Comparison of ENCODE assay signal across 8 mouse cellular contexts in the genomic region with DNA sequence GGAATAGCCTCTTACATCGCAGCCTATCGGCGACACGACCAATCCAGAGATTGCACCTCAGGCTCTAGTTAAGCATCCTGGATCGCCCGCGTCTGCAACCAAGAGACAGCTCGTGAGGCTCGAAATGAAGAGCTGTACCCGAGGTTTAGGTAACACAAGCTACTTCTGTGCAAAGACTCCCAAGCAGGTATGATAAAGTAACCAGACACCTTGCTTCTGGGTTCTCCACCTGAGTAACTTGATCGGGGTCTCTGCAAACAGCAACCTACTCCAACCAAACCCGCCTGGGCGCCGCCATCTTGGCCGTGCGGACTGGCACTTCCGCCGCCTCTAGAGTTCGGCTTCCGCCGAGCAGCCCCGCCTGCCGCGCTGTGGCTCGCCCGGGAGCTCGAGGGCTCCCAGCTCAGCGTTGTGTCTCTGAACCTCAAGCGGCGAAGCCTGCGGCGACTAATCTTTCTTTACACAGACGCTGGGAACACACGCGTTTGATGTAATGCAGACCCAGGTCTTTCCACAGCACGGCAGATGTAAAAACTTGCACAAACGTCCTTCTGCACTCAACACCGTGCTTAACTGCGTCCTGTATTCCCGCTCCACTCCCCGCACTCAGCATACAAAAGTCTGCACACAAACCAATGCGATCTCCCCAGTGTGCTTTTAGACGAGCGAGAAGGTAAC. TPM values are rescaled to one million over a fixed set of nuclear protein-coding genes. Genes with fewer than 3 reads are reported as not detected.
A peak's percentile ranks its signal among the peaks of the same experiment; 100 is the strongest.
DNase-seq lines count a peak whose midpoint lies in the region; ATAC-seq and TF ChIP-seq lines count a peak whose summit lies in the region.

A gene (minus strand): TSS at position 332 of the 678 bp plus-strand sequence.

- peak within 1 kb of the TSS; percentile 98 for H3K4me3 ChIP-seq in ES-Bruce4 (ENCODE audit: low read depth, low read length)
- H3K4me3 ChIP-seq in forebrain, embryonic 11.5 days (ENCODE audit: low read depth, low read length), result peak within 1 kb of the TSS; percentile 65
- peak within 1 kb of the TSS; percentile 84 for H3K4me3 ChIP-seq in heart, embryonic 16.5 days (ENCODE audit: low read length)
- peak within 1 kb of the TSS; percentile 69 for H3K4me3 ChIP-seq in liver, embryonic 16.5 days (ENCODE audit: low read depth, low read length)
- H3K4me3 ChIP-seq in neural tube, embryonic 12.5 days, result peak within 1 kb of the TSS; percentile 57
- peak within 1 kb of the TSS; percentile 67 for H3K4me3 ChIP-seq in stomach, postnatal 0 days (ENCODE audit: low read depth, low read length)

- no peaks in the 10 kb centered on the region for H3K27me3 ChIP-seq in ES-Bruce4 (ENCODE audit: control insufficient read depth, insufficient read depth, low read length, poor library complexity, severe bottlenecking)
- no peaks in the 10 kb centered on the region for H3K27me3 ChIP-seq in forebrain, embryonic 11.5 days (ENCODE audit: control insufficient read depth, insufficient read depth, low read length)
- H3K27me3 ChIP-seq in heart, embryonic 16.5 days (ENCODE audit: control insufficient read depth, insufficient read depth, low read length), result no peaks in the 10 kb centered on the region
- peaks cover 3% of the 10 kb centered on the region; the same call in 1 of the 2 replicates for H3K27me3 ChIP-seq in liver, embryonic 16.5 days (ENCODE audit: control insufficient read depth, insufficient read depth, low read depth, low read length)
- no peaks in the 10 kb centered on the region for H3K27me3 ChIP-seq in neural tube, embryonic 12.5 days (replicated peaks)
- no peaks in the 10 kb centered on the region for H3K27me3 ChIP-seq in stomach, postnatal 0 days (ENCODE audit: control insufficient read depth, insufficient read depth, low read length)

- no peaks in the 10 kb centered on the region for H3K9me3 ChIP-seq in ES-Bruce4 (replicated peaks; ENCODE audit: control insufficient read depth, insufficient read depth, low read length, poor library complexity, severe bottlenecking)
- no peaks in the 10 kb centered on the region for H3K9me3 ChIP-seq in forebrain, embryonic 11.5 days (ENCODE audit: control insufficient read depth, low read length)
- H3K9me3 ChIP-seq in heart, embryonic 16.5 days (replicated peaks; ENCODE audit: control insufficient read depth, low read length), result no peaks in the 10 kb centered on the region; the same call in 1 of the 2 replicates
- no peaks in the 10 kb centered on the region for H3K9me3 ChIP-seq in liver, embryonic 16.5 days (replicated peaks; ENCODE audit: control insufficient read depth, low read length)
- H3K9me3 ChIP-seq in neural tube, embryonic 12.5 days, result no peaks in the 10 kb centered on the region
- H3K9me3 ChIP-seq in stomach, postnatal 0 days (ENCODE audit: control insufficient read depth, low read length), result no peaks in the 10 kb centered on the region

- TF ChIP-seq CTCF in ES-Bruce4 (IDR thresholded peaks at IDR 0.05; ENCODE audit: low read depth, low read length), result no peak
- peak; percentile 30; the same call in 1 of the 2 replicates for TF ChIP-seq CTCF in stomach, postnatal 0 days (IDR thresholded peaks at IDR 0.05; ENCODE audit: low read depth)

- peak; percentile 71 for DNase-seq in c-Kit-positive CD71-positive TER-119-negative erythroid progenitor cells, embryonic 14.5 days (ENCODE audit: low read depth)
- DNase-seq in forebrain, embryonic 11.5 days (ENCODE audit: low spot score), result peak; percentile 93
- peak; percentile 85 to 89 for DNase-seq in kidney, postnatal 25 days
- DNase-seq in stomach, postnatal 0 days (ENCODE audit: low spot score), result peak; percentile 90

- H3K4me2 ChIP-seq in forebrain, embryonic 11.5 days (ENCODE audit: low read depth, low read length, severe bottlenecking), result peak within 1 kb of the TSS; percentile 80
- H3K4me2 ChIP-seq in heart, embryonic 16.5 days (ENCODE audit: low read depth, low read length), result peak within 1 kb of the TSS; percentile 71
- peak within 1 kb of the TSS; percentile 95 for H3K4me2 ChIP-seq in liver, embryonic 16.5 days (ENCODE audit: low read depth, low read length)
- H3K4me2 ChIP-seq in neural tube, embryonic 12.5 days (replicated peaks), result peak within 1 kb of the TSS; percentile 77
- H3K4me2 ChIP-seq in stomach, postnatal 0 days (replicated peaks; ENCODE audit: low read depth), result peak within 1 kb of the TSS; percentile 71

- TF ChIP-seq POLR2A in ES-Bruce4 (IDR thresholded peaks at IDR 0.05; ENCODE audit: insufficient read depth, low read length), result peak; percentile 71

- H3K4me1 ChIP-seq in ES-Bruce4 (ENCODE audit: control insufficient read depth, insufficient read depth, low read length), result no peaks in the 10 kb centered on the region
- no peaks in the 10 kb centered on the region for H3K4me1 ChIP-seq in forebrain, embryonic 11.5 days (replicated peaks; ENCODE audit: control insufficient read depth, insufficient read depth, low read length)
- peaks cover 10% of the 10 kb centered on the region for H3K4me1 ChIP-seq in heart, embryonic 16.5 days (ENCODE audit: control insufficient read depth, insufficient read depth, low read length)
- peaks cover 10% of the 10 kb centered on the region for H3K4me1 ChIP-seq in liver, embryonic 16.5 days (ENCODE audit: control insufficient read depth, low read depth, low read length)
- peaks cover 8% of the 10 kb centered on the region for H3K4me1 ChIP-seq in neural tube, embryonic 12.5 days
- no peaks in the 10 kb centered on the region; the same call in 1 of the 2 replicates for H3K4me1 ChIP-seq in stomach, postnatal 0 days (replicated peaks; ENCODE audit: control insufficient read depth, insufficient read depth)

- H3K27ac ChIP-seq in ES-Bruce4 (ENCODE audit: insufficient read depth, low read length), result peak within 1 kb of the TSS; percentile 74
- peak within 1 kb of the TSS; percentile 64; the same call in 1 of the 2 replicates for H3K27ac ChIP-seq in forebrain, embryonic 11.5 days (ENCODE audit: low read depth, low read length)
- H3K27ac ChIP-seq in heart, embryonic 16.5 days (ENCODE audit: low read length), result peak within 1 kb of the TSS; percentile 85
- no peak within 1 kb of the TSS for H3K27ac ChIP-seq in liver, embryonic 16.5 days (ENCODE audit: low read length)
- peak within 1 kb of the TSS; percentile 67 for H3K27ac ChIP-seq in neural tube, embryonic 12.5 days
- H3K27ac ChIP-seq in stomach, postnatal 0 days (replicated peaks), result peak within 1 kb of the TSS; percentile 76

- WGBS in forebrain, embryonic 11.5 days, result under 1% methylated on average over 44 of the region's 44 CpGs
- under 1% methylated on average over 44 of the region's 44 CpGs for WGBS in heart, embryonic 16.5 days
- under 1% methylated on average over 44 of the region's 44 CpGs for WGBS in liver, embryonic 16.5 days (ENCODE audit: insufficient replicate concordance)
- under 1% methylated on average over 44 of the region's 44 CpGs for WGBS in neural tube, embryonic 12.5 days
- WGBS in stomach, postnatal 0 days, result under 1% methylated on average over 44 of the region's 44 CpGs

- H3K9ac ChIP-seq in ES-Bruce4 (ENCODE audit: low read depth, poor library complexity, severe bottlenecking), result peak within 1 kb of the TSS; percentile 54
- H3K9ac ChIP-seq in forebrain, embryonic 11.5 days (ENCODE audit: low read length), result peak within 1 kb of the TSS; percentile 75
- H3K9ac ChIP-seq in heart, embryonic 16.5 days (ENCODE audit: low read length), result peak within 1 kb of the TSS; percentile 80
- H3K9ac ChIP-seq in liver, embryonic 16.5 days (ENCODE audit: low read depth, low read length), result peak within 1 kb of the TSS; percentile 68
- peak within 1 kb of the TSS; percentile 67 for H3K9ac ChIP-seq in neural tube, embryonic 12.5 days
- H3K9ac ChIP-seq in stomach, postnatal 0 days (ENCODE audit: low read length), result peak within 1 kb of the TSS; percentile 64

- peaks cover 6% of the 10 kb centered on the region for H3K36me3 ChIP-seq in ES-Bruce4 (ENCODE audit: control insufficient read depth, insufficient read depth, low read length, poor library complexity, severe bottlenecking)
- H3K36me3 ChIP-seq in forebrain, embryonic 11.5 days (ENCODE audit: control insufficient read depth, insufficient read depth, low read length), result no peaks in the 10 kb centered on the region; the same call in 1 of the 2 replicates
- H3K36me3 ChIP-seq in heart, embryonic 16.5 days (ENCODE audit: control insufficient read depth, insufficient read depth), result peaks cover 4% of the 10 kb centered on the region
- H3K36me3 ChIP-seq in liver, embryonic 16.5 days (ENCODE audit: control insufficient read depth, insufficient read depth), result no peaks in the 10 kb centered on the region
- peaks cover 14% of the 10 kb centered on the region for H3K36me3 ChIP-seq in neural tube, embryonic 12.5 days
- H3K36me3 ChIP-seq in stomach, postnatal 0 days (ENCODE audit: control insufficient read depth, insufficient read depth, low read length), result no peaks in the 10 kb centered on the region

- ATAC-seq in forebrain, embryonic 11.5 days (replicated peaks; ENCODE audit: low FRiP score), result peak; percentile 96
- peak; percentile 95 for ATAC-seq in heart, embryonic 16.5 days (replicated peaks; ENCODE audit: extremely low read depth, insufficient read depth, low FRiP score)
- ATAC-seq in liver, embryonic 16.5 days (ENCODE audit: low read depth), result peak; percentile 95
- ATAC-seq in neural tube, embryonic 12.5 days (ENCODE audit: low FRiP score, low read depth), result peak; percentile 96
- peak; percentile 94 for ATAC-seq in stomach, postnatal 0 days (ENCODE audit: low FRiP score, low TSS enrichment)

- no peak for TF ChIP-seq EP300 in ES-Bruce4 (IDR thresholded peaks at IDR 0.05; ENCODE audit: insufficient read depth, low read depth, low read length)
- peak; percentile 63 for TF ChIP-seq EP300 in stomach, postnatal 0 days (optimal IDR thresholded peaks at IDR 0.05)

RNA-seq across cellular contexts. Expression of the gene that starts here (rescaled TPM):
- polyA plus RNA-seq in ES-Bruce4 (2011; ENCODE audit: insufficient read depth, insufficient read length, low read depth, missing spikeins), result 42.6 and 43.3 TPM in 2 replicates
- 38.1 and 40.3 TPM in 2 replicates for polyA plus RNA-seq in forebrain, embryonic 11.5 days (2014; fragmentation: Nextera tagmentation; extraction: Ambion mirVana)
- polyA plus RNA-seq in heart, embryonic 16.5 days (2015; fragmentation: Nextera tagmentation; extraction: Ambion mirVana), result 17.2 and 18.3 TPM in 2 replicates
- polyA plus RNA-seq in liver, embryonic 16.5 days (2015; fragmentation: Nextera tagmentation; extraction: Ambion mirVana), result 7.4 and 9.1 TPM in 2 replicates
- polyA plus RNA-seq in neural tube, embryonic 12.5 days (2016; fragmentation: Nextera tagmentation; extraction: Ambion mirVana), result 28.8 and 29.4 TPM in 2 replicates
- polyA plus RNA-seq in stomach, postnatal 0 days (2015; fragmentation: Nextera tagmentation; extraction: Ambion mirVana), result 10.1 and 10.4 TPM in 2 replicates
